8 mouse cellular contexts compared by ENCODE assay signal in genomic region chr8:84699861-84700322, GRCm38 (mm10). TPM values are rescaled to one million over a fixed set of nuclear protein-coding genes. Genes with fewer than 3 reads are reported as not detected.
DNase-seq lines count a peak whose midpoint lies in the region; ATAC-seq and TF ChIP-seq lines count a peak whose summit lies in the region.

No protein-coding gene starts in this region.

- H3K4me1 ChIP-seq in cerebellum, adult 2 months (ENCODE audit: control insufficient read depth, insufficient read depth, low read length): peaks cover 13% of the 10 kb centered on the region
- peaks cover 27% of the 10 kb centered on the region for H3K4me1 ChIP-seq in bone marrow, adult 2 months (ENCODE audit: control insufficient read depth, insufficient read depth, low read length)
- peaks cover 21% of the 10 kb centered on the region for H3K4me1 ChIP-seq in forebrain, embryonic 15.5 days
- peaks cover 21% of the 10 kb centered on the region for H3K4me1 ChIP-seq in stomach, embryonic 15.5 days

- peak; percentile 13; the same call in 1 of the 2 replicates for ATAC-seq in forebrain, embryonic 15.5 days (replicated peaks)
- ATAC-seq in stomach, embryonic 15.5 days (ENCODE audit: insufficient read depth, low FRiP score, low read depth): no peak

- 16% methylated on average over 7 of the region's 7 CpGs for WGBS in cerebellum, adult 2 months
- WGBS in bone marrow, adult 2 months: 6% methylated on average over 7 of the region's 7 CpGs
- WGBS in forebrain, embryonic 15.5 days: 61% methylated on average over 7 of the region's 7 CpGs
- 49% methylated on average over 7 of the region's 7 CpGs for WGBS in stomach, embryonic 15.5 days

- no peak overlapping the region for H3K4me2 ChIP-seq in forebrain, embryonic 15.5 days (replicated peaks)
- no peak overlapping the region for H3K4me2 ChIP-seq in stomach, embryonic 15.5 days

- no peak for TF ChIP-seq POLR2A in cerebellum, adult 2 months (IDR thresholded peaks at IDR 0.05; ENCODE audit: borderline replicate concordance, insufficient read depth, low read length)
- TF ChIP-seq POLR2A in bone marrow, adult 2 months (IDR thresholded peaks at IDR 0.05; ENCODE audit: borderline replicate concordance, control insufficient read depth, low read depth, low read length): no peak

- peak; percentile 85 for TF ChIP-seq CTCF in cerebellum, adult 2 months (IDR thresholded peaks at IDR 0.05; ENCODE audit: borderline replicate concordance, insufficient read depth, low read depth, low read length)
- TF ChIP-seq CTCF in bone marrow, adult 2 months (IDR thresholded peaks at IDR 0.05; ENCODE audit: control insufficient read depth, insufficient read depth, low read length): peak; percentile 67
- TF ChIP-seq CTCF in left cerebral cortex, adult 2 months (IDR thresholded peaks at IDR 0.05): peak; percentile 78

- DNase-seq in cerebellum, adult 2 months: peak; percentile 57 to 68
- no peak for DNase-seq in cerebellum, adult 9-11 months
- DNase-seq in heart, postnatal 4 days: peak; percentile 79
- peak in 1 of 2 experiments; percentile 49 for DNase-seq in left cerebral cortex, adult 2 months (ENCODE audit: extremely low spot score in 1 of 2, low spot score in 2 of 2)
- peak; percentile 85 to 92 for DNase-seq in lung, postnatal 4 days

- no peaks in the 10 kb centered on the region for H3K9me3 ChIP-seq in forebrain, embryonic 15.5 days
- H3K9me3 ChIP-seq in stomach, embryonic 15.5 days: no peaks in the 10 kb centered on the region

- H3K9ac ChIP-seq in forebrain, embryonic 15.5 days (replicated peaks): no peak overlapping the region
- no peak overlapping the region for H3K9ac ChIP-seq in stomach, embryonic 15.5 days

- H3K27me3 ChIP-seq in cerebellum, adult 2 months (ENCODE audit: control insufficient read depth, insufficient read depth, low read length): no peaks in the 10 kb centered on the region
- H3K27me3 ChIP-seq in forebrain, embryonic 15.5 days: peaks cover 15% of the 10 kb centered on the region
- peaks cover 28% of the 10 kb centered on the region for H3K27me3 ChIP-seq in stomach, embryonic 15.5 days (replicated peaks)

- no peak overlapping the region for H3K4me3 ChIP-seq in cerebellum, adult 2 months (replicated peaks; ENCODE audit: insufficient read depth, low read depth, low read length)
- peak overlapping the region; percentile 1 for H3K4me3 ChIP-seq in bone marrow, adult 2 months (replicated peaks; ENCODE audit: control insufficient read depth, low read depth, low read length)
- no peak overlapping the region for H3K4me3 ChIP-seq in forebrain, embryonic 15.5 days
- no peak overlapping the region for H3K4me3 ChIP-seq in left cerebral cortex, adult 2 months
- H3K4me3 ChIP-seq in stomach, embryonic 15.5 days (replicated peaks): no peak overlapping the region

- H3K27ac ChIP-seq in cerebellum, adult 2 months (ENCODE audit: insufficient read depth, low read length): no peak overlapping the region
- peak overlapping the region; percentile 73 for H3K27ac ChIP-seq in bone marrow, adult 2 months (ENCODE audit: control insufficient read depth, insufficient read depth, low read depth, low read length, poor library complexity)
- peak overlapping the region; percentile 48 for H3K27ac ChIP-seq in forebrain, embryonic 15.5 days (replicated peaks)
- H3K27ac ChIP-seq in left cerebral cortex, adult 2 months: peak overlapping the region; percentile 75; the same call in 1 of the 2 replicates
- peak overlapping the region; percentile 69; the same call in 1 of the 2 replicates for H3K27ac ChIP-seq in stomach, embryonic 15.5 days

- peaks cover 24% of the 10 kb centered on the region for H3K36me3 ChIP-seq in forebrain, embryonic 15.5 days
- peaks cover 33% of the 10 kb centered on the region for H3K36me3 ChIP-seq in stomach, embryonic 15.5 days

- intact Hi-C loops in left cerebral cortex, adult 2 months (cut with DNase I): loop anchor here (2.0 kb wide), 1 partner anchor 113 kb away; no protein-coding TSS in a partner anchor

RNA-seq across cellular contexts. Expression of gene Lyl1, which starts 1.4 kb away (rescaled TPM):
- polyA plus RNA-seq in cerebellum, adult 2 months (2012; rRNA removed): 1.7 TPM in 2 replicates
- 59.2 and 125 TPM in 2 replicates for polyA plus RNA-seq in bone marrow, adult 2 months (2011; ENCODE audit: insufficient read depth, insufficient read length, low replicate concordance, missing spikeins)
- 2.1 and 2.5 TPM in 2 replicates for polyA plus RNA-seq in forebrain, embryonic 15.5 days (2015; fragmentation: Nextera tagmentation; extraction: Ambion mirVana)
- total RNA-seq in heart, postnatal 4 days (2021): 10 to 100 TPM in 1 of 2 experiments, 1 to 10 TPM in 1; 9.6 to 10.6 TPM
- total RNA-seq in left cerebral cortex, adult 2 months (2021): 1 to 10 TPM; 1.6 to 2.6 TPM
- 7.1 and 9.7 TPM in 2 replicates for polyA plus RNA-seq in stomach, embryonic 15.5 days (2015; fragmentation: Nextera tagmentation; extraction: Ambion mirVana)

RNA-seq across cellular contexts. Expression of gene Nacc1, which starts 12.2 kb away (rescaled TPM):
- polyA plus RNA-seq in cerebellum, adult 2 months (2012; rRNA removed): 91.0 and 93.9 TPM in 2 replicates
- polyA plus RNA-seq in bone marrow, adult 2 months (2011; ENCODE audit: insufficient read depth, insufficient read length, low replicate concordance, missing spikeins): 14.6 and 26.2 TPM in 2 replicates
- 15.5 and 16.4 TPM in 2 replicates for polyA plus RNA-seq in forebrain, embryonic 15.5 days (2015; fragmentation: Nextera tagmentation; extraction: Ambion mirVana)
- 10 to 100 TPM; 65.0 to 68.7 TPM for total RNA-seq in heart, postnatal 4 days (2021)
- 10 to 100 TPM; 95.5 to 96.8 TPM for total RNA-seq in left cerebral cortex, adult 2 months (2021)
- 15.8 and 17.4 TPM in 2 replicates for polyA plus RNA-seq in stomach, embryonic 15.5 days (2015; fragmentation: Nextera tagmentation; extraction: Ambion mirVana)

RNA-seq across cellular contexts. Expression of gene Trmt1, which starts 13.8 kb away (rescaled TPM):
- polyA plus RNA-seq in cerebellum, adult 2 months (2012; rRNA removed): 144 and 148 TPM in 2 replicates
- 78.9 and 134 TPM in 2 replicates for polyA plus RNA-seq in bone marrow, adult 2 months (2011; ENCODE audit: insufficient read depth, insufficient read length, low replicate concordance, missing spikeins)
- polyA plus RNA-seq in forebrain, embryonic 15.5 days (2015; fragmentation: Nextera tagmentation; extraction: Ambion mirVana): 62.4 and 64.0 TPM in 2 replicates
- total RNA-seq in heart, postnatal 4 days (2021): 10 to 100 TPM; 47.4 to 48.8 TPM
- 100 to 1,000 TPM; 108 to 115 TPM for total RNA-seq in left cerebral cortex, adult 2 months (2021)
- 56.2 and 63.9 TPM in 2 replicates for polyA plus RNA-seq in stomach, embryonic 15.5 days (2015; fragmentation: Nextera tagmentation; extraction: Ambion mirVana)

RNA-seq across cellular contexts. Expression of gene G430095P16Rik, which starts 22.9 kb away (rescaled TPM):
- polyA plus RNA-seq in cerebellum, adult 2 months (2012; rRNA removed): 0.27 and 0.33 TPM in 2 replicates
- polyA plus RNA-seq in bone marrow, adult 2 months (2011; ENCODE audit: insufficient read depth, insufficient read length, low replicate concordance, missing spikeins): 12.0 and 27.2 TPM in 2 replicates
- polyA plus RNA-seq in forebrain, embryonic 15.5 days (2015; fragmentation: Nextera tagmentation; extraction: Ambion mirVana): 2.7 TPM in 2 replicates
- 1 to 10 TPM; 1.1 to 1.3 TPM for total RNA-seq in heart, postnatal 4 days (2021)
- total RNA-seq in left cerebral cortex, adult 2 months (2021): not detected
- polyA plus RNA-seq in stomach, embryonic 15.5 days (2015; fragmentation: Nextera tagmentation; extraction: Ambion mirVana): 3.5 and 4.1 TPM in 2 replicates

RNA-seq across cellular contexts. Expression of gene Ier2, which starts 37.2 kb away (rescaled TPM):
- 13.9 and 15.1 TPM in 2 replicates for polyA plus RNA-seq in cerebellum, adult 2 months (2012; rRNA removed)
- polyA plus RNA-seq in bone marrow, adult 2 months (2011; ENCODE audit: insufficient read depth, insufficient read length, low replicate concordance, missing spikeins): 13.2 and 49.9 TPM in 2 replicates
- 26.0 and 33.4 TPM in 2 replicates for polyA plus RNA-seq in forebrain, embryonic 15.5 days (2015; fragmentation: Nextera tagmentation; extraction: Ambion mirVana)
- 10 to 100 TPM; 33.3 to 35.5 TPM for total RNA-seq in heart, postnatal 4 days (2021)
- total RNA-seq in left cerebral cortex, adult 2 months (2021): 10 to 100 TPM; 17.5 to 17.9 TPM
- 86.4 and 90.3 TPM in 2 replicates for polyA plus RNA-seq in stomach, embryonic 15.5 days (2015; fragmentation: Nextera tagmentation; extraction: Ambion mirVana)
